Mouse (Mus musculus) thymus, postnatal 36 days (tissue): ENCODE measurements around the gene Dpy19l3.
A peak's percentile ranks its signal among the peaks of the same experiment; 100 is the strongest.

Experiments
- DNase-seq, 2 experiments: peaks; one replicate each; pipeline ENCODE4 v3.0.0; 2022; ENCODE audit warnings: mixed read lengths in 2 of 2

Gene Dpy19l3

GRCm38 (mm10) chr7:35687229-35687628, 67.0 kb downstream of the Dpy19l3 start:
- DNase-seq = no peak

GRCm38 (mm10) chr7:35686756-35687155, 67.5 kb downstream of the Dpy19l3 start:
- DNase-seq = peak; percentile 33 to 36

GRCm38 (mm10) chr7:35686216-35686615, 68.0 kb downstream of the Dpy19l3 start:
- DNase-seq = no peak

GRCm38 (mm10) chr7:35683409-35684122, 70.7 kb downstream of the Dpy19l3 start:
- no peak for DNase-seq

GRCm38 (mm10) chr7:35681559-35681958, 72.7 kb downstream of the Dpy19l3 start:
- DNase-seq = peak in 1 of 2 experiments; percentile 9

GRCm38 (mm10) chr7:35678976-35679375, 75.3 kb downstream of the Dpy19l3 start:
- no peak for DNase-seq

GRCm38 (mm10) chr7:35668066-35669041, 85.9 kb downstream of the Dpy19l3 start:
- DNase-seq = no peak

- DNase-seq = no peak
Measured at GRCm38 (mm10) chr7:35663790-35664376, 90.4 kb downstream of the Dpy19l3 start.

GRCm38 (mm10) chr7:35659173-35659572, 95.1 kb downstream of the Dpy19l3 start:
- peak; percentile 34 to 59 for DNase-seq

GRCm38 (mm10) chr7:35657829-35658228, 96.4 kb downstream of the Dpy19l3 start:
- DNase-seq = no peak

GRCm38 (mm10) chr7:35651583-35652270, 102.5 kb downstream of the Dpy19l3 start:
- DNase-seq = no peak

GRCm38 (mm10) chr7:35650716-35651410, 103.4 kb downstream of the Dpy19l3 start:
- DNase-seq = no peak

- peak; percentile 19 for DNase-seq
Measured at GRCm38 (mm10) chr7:35649071-35649470, 105.2 kb downstream of the Dpy19l3 start.

- no peak for DNase-seq
Measured at GRCm38 (mm10) chr7:35648239-35649069, 105.8 kb downstream of the Dpy19l3 start.

- DNase-seq = peak; percentile 97 to 99
Measured at GRCm38 (mm10) chr7:35647101-35647698, 107.1 kb downstream of the Dpy19l3 start, which contains the start of gene Pdcd5. Pdcd5 (minus strand) TSS chr7:35647521.

GRCm38 (mm10) chr7:35646317-35647081, 107.8 kb downstream of the Dpy19l3 start:
- peak; percentile 53 to 69 for DNase-seq

GRCm38 (mm10) chr7:35640072-35640471, 114.2 kb downstream of the Dpy19l3 start:
- DNase-seq = no peak

GRCm38 (mm10) chr7:35636874-35637273, 117.4 kb downstream of the Dpy19l3 start:
- DNase-seq = no peak

- peak in 1 of 2 experiments; percentile 25 for DNase-seq
Measured at GRCm38 (mm10) chr7:35636229-35636628, 118.0 kb downstream of the Dpy19l3 start.
